In the genomic region with DNA sequence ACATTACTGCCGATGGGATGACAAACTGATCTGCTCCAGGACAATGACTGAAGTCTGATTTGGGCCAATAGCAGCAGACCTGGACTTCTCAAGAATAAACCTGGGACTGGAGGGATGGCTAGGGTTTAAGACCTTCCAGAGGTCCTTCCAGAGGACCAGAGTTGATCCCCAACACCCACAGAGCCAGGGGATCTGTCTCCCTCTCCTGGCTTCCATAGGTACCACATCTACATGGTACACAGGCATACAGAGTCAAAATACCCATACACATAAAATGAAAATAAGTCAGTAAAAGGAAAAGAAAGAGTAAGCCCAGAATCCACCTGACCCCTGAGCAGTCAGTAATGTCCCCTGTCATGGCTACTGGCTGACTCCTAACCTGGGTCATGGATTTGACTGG, we compare ENCODE assay signal across 19 mouse cellular contexts. TPM values are rescaled to one million over a fixed set of nuclear protein-coding genes. Genes with fewer than 3 reads are reported as not detected.
A peak's percentile ranks its signal among the peaks of the same experiment; 100 is the strongest.
DNase-seq lines count a peak whose midpoint lies in the region; ATAC-seq and TF ChIP-seq lines count a peak whose summit lies in the region.
"Had no signal": no experiment of that assay in that cellular context is flagged by ENCODE, and none has a peak within 500 bp of the region (broad histone marks: within the 10 kb centered on the region; RNA-seq: fewer than 3 reads in every experiment).

No protein-coding gene starts in this region.

- H3K36me3 ChIP-seq in intestine, postnatal 0 days (ENCODE audit: control insufficient read depth, insufficient read depth) = peaks cover 48% of the 10 kb centered on the region
- H3K36me3 ChIP-seq in intestine, embryonic 16.5 days (ENCODE audit: control insufficient read depth, insufficient read depth, low read length) = no peaks in the 10 kb centered on the region; the same call in 1 of the 2 replicates
- peaks cover 33% of the 10 kb centered on the region for H3K36me3 ChIP-seq in lung, postnatal 0 days (ENCODE audit: insufficient read depth, low read length)
- H3K36me3 ChIP-seq in stomach, postnatal 0 days (ENCODE audit: control insufficient read depth, insufficient read depth, low read length) = peaks cover 22% of the 10 kb centered on the region

- intact Hi-C loops in left cerebral cortex, postnatal 36 days (cut with DNase I) = no loop called here

- ATAC-seq in intestine, postnatal 0 days = no peak
- ATAC-seq in intestine, embryonic 16.5 days = no peak
- ATAC-seq in lung, postnatal 0 days = 0 out of 2 replicates have a peak, but pooled peaks have one; percentile 25
- no peak; the same call in 1 of the 2 replicates for ATAC-seq in stomach, postnatal 0 days (ENCODE audit: low FRiP score, low TSS enrichment)
- ATAC-seq: forebrain, embryonic 14.5 days had no signal

- no peaks in the 10 kb centered on the region for H3K27me3 ChIP-seq in intestine, postnatal 0 days (replicated peaks; ENCODE audit: control insufficient read depth, insufficient read depth, low read length)
- no peaks in the 10 kb centered on the region for H3K27me3 ChIP-seq in intestine, embryonic 16.5 days (replicated peaks; ENCODE audit: control insufficient read depth, insufficient read depth, low read length)
- no peaks in the 10 kb centered on the region for H3K27me3 ChIP-seq in lung, postnatal 0 days (replicated peaks; ENCODE audit: insufficient read depth, low read length)
- H3K27me3 ChIP-seq in stomach, postnatal 0 days (ENCODE audit: control insufficient read depth, insufficient read depth, low read length) = no peaks in the 10 kb centered on the region
- H3K27me3 ChIP-seq: embryonic facial prominence, embryonic 15.5 days; liver, embryonic 15.5 days; megakaryocyte, embryonic 14.5 days; neural tube, embryonic 15.5 days had no signal

- no peak overlapping the region for H3K27ac ChIP-seq in intestine, postnatal 0 days (ENCODE audit: low read depth, low read length)
- H3K27ac ChIP-seq in intestine, embryonic 16.5 days (ENCODE audit: low read length) = no peak overlapping the region
- no peak overlapping the region for H3K27ac ChIP-seq in lung, postnatal 0 days (ENCODE audit: low read length)
- H3K27ac ChIP-seq in stomach, postnatal 0 days (replicated peaks) = no peak overlapping the region
- H3K27ac ChIP-seq: embryonic facial prominence, embryonic 15.5 days; heart, embryonic 10.5 days; hindbrain, embryonic 10.5 days; liver, embryonic 15.5 days; neural tube, embryonic 15.5 days had no signal

- 90% methylated on average over 1 of the region's 1 CpGs for WGBS in intestine, postnatal 0 days
- 94% methylated on average over 1 of the region's 1 CpGs for WGBS in intestine, embryonic 16.5 days
- WGBS in lung, postnatal 0 days = 92% methylated on average over 1 of the region's 1 CpGs
- WGBS in stomach, postnatal 0 days = 81% methylated on average over 1 of the region's 1 CpGs

- H3K9ac ChIP-seq in intestine, postnatal 0 days (ENCODE audit: low read depth, low read length) = no peak overlapping the region
- H3K9ac ChIP-seq in intestine, embryonic 16.5 days (ENCODE audit: low read depth, low read length) = no peak overlapping the region
- no peak overlapping the region for H3K9ac ChIP-seq in lung, postnatal 0 days (replicated peaks; ENCODE audit: low read depth)
- H3K9ac ChIP-seq in stomach, postnatal 0 days (ENCODE audit: low read length) = no peak overlapping the region
- H3K9ac ChIP-seq: embryonic facial prominence, embryonic 15.5 days; liver, embryonic 15.5 days; neural tube, embryonic 15.5 days had no signal

- no peaks in the 10 kb centered on the region for H3K4me1 ChIP-seq in intestine, postnatal 0 days (replicated peaks; ENCODE audit: control insufficient read depth, insufficient read depth, low read length)
- no peaks in the 10 kb centered on the region for H3K4me1 ChIP-seq in intestine, embryonic 16.5 days (ENCODE audit: control insufficient read depth, insufficient read depth, low read length)
- H3K4me1 ChIP-seq in lung, postnatal 0 days (ENCODE audit: insufficient read depth, low read depth, low read length) = no peaks in the 10 kb centered on the region
- no peaks in the 10 kb centered on the region for H3K4me1 ChIP-seq in stomach, postnatal 0 days (replicated peaks; ENCODE audit: control insufficient read depth, insufficient read depth)
- H3K4me1 ChIP-seq: embryonic facial prominence, embryonic 15.5 days; heart, embryonic 10.5 days; liver, embryonic 15.5 days; neural tube, embryonic 15.5 days had no signal

- peak; percentile 66 for TF ChIP-seq CTCF in intestine, postnatal 0 days (IDR thresholded peaks at IDR 0.05; ENCODE audit: low read depth)
- TF ChIP-seq CTCF in lung, postnatal 0 days (IDR thresholded peaks at IDR 0.05) = peak; percentile 61
- peak; percentile 69 for TF ChIP-seq CTCF in stomach, postnatal 0 days (IDR thresholded peaks at IDR 0.05; ENCODE audit: low read depth)

- no peak for TF ChIP-seq EP300 in lung, postnatal 0 days (IDR thresholded peaks at IDR 0.05)
- no peak for TF ChIP-seq EP300 in stomach, postnatal 0 days (optimal IDR thresholded peaks at IDR 0.05)

- H3K4me2 ChIP-seq in intestine, postnatal 0 days (replicated peaks; ENCODE audit: low read depth) = no peak overlapping the region
- H3K4me2 ChIP-seq in intestine, embryonic 16.5 days (ENCODE audit: low read depth, low read length) = no peak overlapping the region
- no peak overlapping the region for H3K4me2 ChIP-seq in lung, postnatal 0 days (replicated peaks; ENCODE audit: low read depth, low read length)
- no peak overlapping the region for H3K4me2 ChIP-seq in stomach, postnatal 0 days (replicated peaks; ENCODE audit: low read depth)
- H3K4me2 ChIP-seq: embryonic facial prominence, embryonic 15.5 days; liver, embryonic 15.5 days; neural tube, embryonic 15.5 days had no signal

- H3K4me3 ChIP-seq in intestine, postnatal 0 days (ENCODE audit: low read depth, low read length) = no peak overlapping the region
- no peak overlapping the region for H3K4me3 ChIP-seq in intestine, embryonic 16.5 days (ENCODE audit: low read length)
- H3K4me3 ChIP-seq in lung, postnatal 0 days (ENCODE audit: low read depth, low read length) = no peak overlapping the region
- H3K4me3 ChIP-seq in stomach, postnatal 0 days (ENCODE audit: low read depth, low read length) = no peak overlapping the region
- H3K4me3 ChIP-seq: embryonic facial prominence, embryonic 15.5 days; heart, embryonic 10.5 days; hindbrain, embryonic 10.5 days; liver, embryonic 15.5 days; megakaryocyte, embryonic 14.5 days; neural tube, embryonic 15.5 days had no signal

- no peak for DNase-seq in lung, postnatal 0 days (ENCODE audit: low spot score)
- DNase-seq in lung, postnatal 25 days (ENCODE audit: low spot score) = no peak
- DNase-seq in R1 (ENCODE audit: low read depth, low spot score) = peak; percentile 41
- DNase-seq in stomach, postnatal 0 days (ENCODE audit: low spot score) = no peak
- no peak for DNase-seq in spleen, postnatal 4 days (ENCODE audit: low spot score in 2 of 2)
- no peak for DNase-seq in left cerebral cortex, postnatal 36 days (ENCODE audit: low spot score in 2 of 2)
- DNase-seq: adrenal gland, postnatal 14 days; cerebellum, postnatal 25 days; kidney, adult 18-20 months had no signal

- H3K9me3 ChIP-seq in intestine, postnatal 0 days (ENCODE audit: control insufficient read depth) = no peaks in the 10 kb centered on the region
- no peaks in the 10 kb centered on the region for H3K9me3 ChIP-seq in intestine, embryonic 16.5 days (ENCODE audit: control insufficient read depth, low read length)
- no peaks in the 10 kb centered on the region for H3K9me3 ChIP-seq in lung, postnatal 0 days (ENCODE audit: low read length)
- no peaks in the 10 kb centered on the region for H3K9me3 ChIP-seq in stomach, postnatal 0 days (ENCODE audit: control insufficient read depth, low read length)
- H3K9me3 ChIP-seq: embryonic facial prominence, embryonic 15.5 days; heart, embryonic 10.5 days; hindbrain, embryonic 10.5 days; liver, embryonic 15.5 days; megakaryocyte, embryonic 14.5 days; neural tube, embryonic 15.5 days had no signal

RNA-seq across cellular contexts. Expression of gene Capn11, which starts 12.7 kb away (rescaled TPM):
- polyA plus RNA-seq in intestine, postnatal 0 days (2015; fragmentation: Nextera tagmentation; extraction: Ambion mirVana) = not detected in 2 replicates
- 0.17 and 0.33 TPM in 2 replicates for polyA plus RNA-seq in intestine, embryonic 16.5 days (2015; fragmentation: Nextera tagmentation; extraction: Ambion mirVana)
- 0.08 TPM in 1 of 2 replicates, not detected in the other for polyA plus RNA-seq in lung, postnatal 0 days (2015; fragmentation: Nextera tagmentation; extraction: Ambion mirVana)
- 0.06 TPM in 2 replicates for polyA plus RNA-seq in stomach, postnatal 0 days (2015; fragmentation: Nextera tagmentation; extraction: Ambion mirVana)
- under 1 TPM; 0.12 to 0.66 TPM for total RNA-seq in left cerebral cortex, postnatal 36 days (2021)
- polyA plus RNA-seq: thymus, postnatal 0 days had no signal

RNA-seq across cellular contexts. Expression of gene Mrpl14, which starts 14.3 kb away (rescaled TPM):
- 120 and 127 TPM in 2 replicates for polyA plus RNA-seq in intestine, postnatal 0 days (2015; fragmentation: Nextera tagmentation; extraction: Ambion mirVana)
- 149 and 154 TPM in 2 replicates for polyA plus RNA-seq in intestine, embryonic 16.5 days (2015; fragmentation: Nextera tagmentation; extraction: Ambion mirVana)
- polyA plus RNA-seq in lung, postnatal 0 days (2015; fragmentation: Nextera tagmentation; extraction: Ambion mirVana) = 224 and 234 TPM in 2 replicates
- 163 TPM in 2 replicates for polyA plus RNA-seq in stomach, postnatal 0 days (2015; fragmentation: Nextera tagmentation; extraction: Ambion mirVana)
- 10 to 100 TPM; 38.3 to 47.5 TPM for total RNA-seq in left cerebral cortex, postnatal 36 days (2021)

RNA-seq across cellular contexts. Expression of gene Tmem63b, which starts 14.9 kb away (rescaled TPM):
- 22.6 and 24.7 TPM in 2 replicates for polyA plus RNA-seq in intestine, postnatal 0 days (2015; fragmentation: Nextera tagmentation; extraction: Ambion mirVana)
- polyA plus RNA-seq in intestine, embryonic 16.5 days (2015; fragmentation: Nextera tagmentation; extraction: Ambion mirVana) = 31.7 and 31.9 TPM in 2 replicates
- polyA plus RNA-seq in lung, postnatal 0 days (2015; fragmentation: Nextera tagmentation; extraction: Ambion mirVana) = 78.5 and 88.2 TPM in 2 replicates
- polyA plus RNA-seq in stomach, postnatal 0 days (2015; fragmentation: Nextera tagmentation; extraction: Ambion mirVana) = 40.9 and 45.0 TPM in 2 replicates
- 100 to 1,000 TPM; 177 to 186 TPM for total RNA-seq in left cerebral cortex, postnatal 36 days (2021)
